Mouse (Mus musculus): ENCODE results near the gene Polr2l.
"Not testable (repeated sequence)": the region's sequence is repeated elsewhere in the genome, so short reads cannot be mapped to it uniquely, and the experiment has no call there.

The Polr2l gene

DNA sequence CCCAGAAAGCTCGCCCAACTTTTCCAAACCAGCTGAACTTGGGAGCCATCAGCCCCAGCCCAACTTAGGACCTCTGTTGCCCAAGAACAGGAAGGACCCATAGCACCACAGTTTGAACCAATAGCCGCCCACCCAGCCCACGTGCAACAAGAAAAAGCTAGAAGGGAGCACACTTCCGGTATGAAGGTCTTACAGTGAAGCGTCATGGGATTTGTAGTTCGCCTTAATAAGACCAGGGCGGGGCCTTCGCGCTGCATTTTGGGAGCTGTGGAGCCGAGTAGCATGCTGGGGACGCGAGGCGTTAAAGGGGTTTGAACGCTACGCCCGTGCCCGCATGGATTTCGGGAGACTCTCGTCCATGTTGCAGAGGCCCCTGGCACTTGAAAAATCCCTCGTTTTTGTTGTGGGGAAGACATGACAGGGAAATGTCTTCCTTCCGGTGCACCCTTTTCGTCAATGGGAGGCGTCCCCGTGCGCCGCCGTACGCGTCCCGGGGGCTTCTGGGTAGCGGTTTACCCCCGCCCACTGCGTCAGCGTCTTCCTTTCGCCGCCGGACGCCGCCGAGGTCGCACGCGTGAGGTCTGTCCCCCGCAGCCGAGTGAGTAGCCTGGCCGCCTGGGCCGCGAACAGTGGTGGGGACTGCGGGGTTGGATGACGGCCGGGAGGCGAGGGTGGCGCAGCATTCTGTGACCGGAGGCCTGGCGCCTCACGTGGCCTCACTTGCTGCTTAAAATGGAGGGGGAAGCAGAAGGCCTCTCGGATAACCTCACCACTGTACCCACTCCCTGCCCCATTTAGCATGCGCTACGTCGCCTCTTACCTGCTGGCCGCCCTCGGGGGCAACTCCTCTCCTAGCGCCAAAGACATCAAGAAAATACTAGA, 27.6 kb downstream of the Polr2l start, which contains the start of gene Rplp2:
Gene Rplp2 (plus strand): TSS at position 261 of the 882 bp plus-strand sequence.
- peak; percentile 92 for DNase-seq

GRCm38 (mm10) chr7:141446374-141446773, 28.6 kb downstream of the Polr2l start:
- not testable (repeated sequence) for DNase-seq

- DNase-seq, result peak; percentile 69
These were observed 31.1 kb downstream of the Polr2l start, which contains the start of gene Pidd1 for GRCm38 (mm10) chr7:141443828-141444237. Pidd1 (minus strand) TSS chr7:141444025.

DNA sequence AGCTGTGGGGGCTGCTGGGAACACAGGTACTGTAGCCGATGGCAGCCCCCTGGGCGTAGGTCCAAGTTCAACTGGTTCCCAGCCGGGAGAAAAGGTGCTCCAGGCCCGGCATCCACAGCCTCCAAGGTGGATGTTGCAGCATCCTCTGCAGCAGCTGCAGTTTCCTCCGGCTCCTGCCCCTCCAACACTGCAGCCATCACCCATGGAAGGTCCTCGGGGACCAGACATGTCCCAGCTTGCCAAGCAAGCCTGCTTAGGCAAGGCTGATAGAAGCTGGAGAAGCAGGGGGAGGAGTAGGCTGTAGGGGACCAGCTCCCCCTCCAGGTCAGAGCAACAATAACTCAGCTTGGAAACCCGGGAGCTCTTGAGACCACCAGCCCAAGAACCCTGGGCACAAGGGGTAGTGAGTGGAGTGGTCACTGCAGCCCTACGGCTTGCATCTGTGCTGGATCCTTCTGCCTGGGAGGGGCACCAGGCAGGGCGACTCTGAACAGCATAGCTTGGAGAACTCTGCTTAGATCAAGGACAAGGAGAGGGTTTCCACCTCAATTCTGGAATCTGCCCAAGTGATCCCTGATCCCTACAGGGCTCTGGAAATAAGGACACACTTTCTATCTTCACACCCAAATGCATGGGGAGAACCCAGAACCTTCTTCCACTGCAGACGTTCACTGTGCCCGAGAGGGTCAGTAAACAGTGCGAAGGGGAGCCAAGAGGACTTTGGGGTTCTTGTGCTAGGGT, 31.7 kb downstream of the Polr2l start:
- DNase-seq, result no peak

GRCm38 (mm10) chr7:141442199-141442598, 32.7 kb downstream of the Polr2l start:
- no peak for DNase-seq

- no peak for DNase-seq
These were observed 33.5 kb downstream of the Polr2l start for GRCm38 (mm10) chr7:141441460-141441859.

GRCm38 (mm10) chr7:141440613-141441012, 34.3 kb downstream of the Polr2l start:
- peak; percentile 78 for DNase-seq

DNA sequence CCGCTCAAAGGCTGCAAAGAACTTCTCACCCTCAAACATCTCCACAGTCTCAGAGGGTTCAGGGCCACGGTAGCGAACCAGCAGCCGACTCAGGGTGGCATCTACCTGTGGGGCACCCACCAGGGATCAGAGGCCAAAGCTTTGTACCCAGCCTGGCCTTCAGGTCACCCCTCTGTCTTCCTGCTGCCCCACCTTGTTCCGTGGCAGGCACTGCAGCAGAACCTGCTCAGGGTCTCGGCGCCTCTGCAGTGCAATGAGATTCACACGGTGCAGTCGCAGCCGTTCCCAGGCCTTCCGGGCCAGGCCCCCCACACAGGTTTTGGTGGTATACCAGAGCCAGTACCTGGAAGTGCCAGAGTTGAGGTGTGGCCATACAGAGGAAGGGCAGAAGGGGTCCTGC, 35.1 kb downstream of the Polr2l start:
- no peak for DNase-seq

DNA sequence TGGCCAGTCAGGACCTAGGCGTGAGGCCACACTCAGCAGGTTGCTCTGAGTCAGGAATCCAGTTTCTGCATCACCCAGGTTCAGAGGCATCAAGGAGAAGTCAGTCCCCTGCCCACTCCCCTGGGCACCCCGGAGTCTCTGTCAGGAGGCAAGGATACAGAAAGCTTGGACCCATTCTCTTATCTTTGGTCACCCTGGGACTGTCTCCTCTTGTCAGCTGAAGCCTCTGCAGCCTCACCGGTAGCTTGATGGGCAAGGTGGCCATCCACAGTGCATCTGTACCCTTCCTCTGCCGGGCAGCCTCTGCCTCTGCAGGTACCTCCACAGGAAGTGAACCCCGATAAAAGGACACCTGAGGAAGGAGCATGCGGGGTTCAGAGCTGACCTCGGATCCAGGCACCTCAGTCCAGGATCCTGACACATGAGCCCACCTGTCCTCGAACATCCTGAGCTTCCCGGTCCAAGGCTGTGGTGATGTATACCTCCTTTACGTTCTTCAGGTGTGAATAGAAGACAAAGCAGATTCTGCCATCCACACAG, 35.7 kb downstream of the Polr2l start:
- DNase-seq, result no peak

DNA sequence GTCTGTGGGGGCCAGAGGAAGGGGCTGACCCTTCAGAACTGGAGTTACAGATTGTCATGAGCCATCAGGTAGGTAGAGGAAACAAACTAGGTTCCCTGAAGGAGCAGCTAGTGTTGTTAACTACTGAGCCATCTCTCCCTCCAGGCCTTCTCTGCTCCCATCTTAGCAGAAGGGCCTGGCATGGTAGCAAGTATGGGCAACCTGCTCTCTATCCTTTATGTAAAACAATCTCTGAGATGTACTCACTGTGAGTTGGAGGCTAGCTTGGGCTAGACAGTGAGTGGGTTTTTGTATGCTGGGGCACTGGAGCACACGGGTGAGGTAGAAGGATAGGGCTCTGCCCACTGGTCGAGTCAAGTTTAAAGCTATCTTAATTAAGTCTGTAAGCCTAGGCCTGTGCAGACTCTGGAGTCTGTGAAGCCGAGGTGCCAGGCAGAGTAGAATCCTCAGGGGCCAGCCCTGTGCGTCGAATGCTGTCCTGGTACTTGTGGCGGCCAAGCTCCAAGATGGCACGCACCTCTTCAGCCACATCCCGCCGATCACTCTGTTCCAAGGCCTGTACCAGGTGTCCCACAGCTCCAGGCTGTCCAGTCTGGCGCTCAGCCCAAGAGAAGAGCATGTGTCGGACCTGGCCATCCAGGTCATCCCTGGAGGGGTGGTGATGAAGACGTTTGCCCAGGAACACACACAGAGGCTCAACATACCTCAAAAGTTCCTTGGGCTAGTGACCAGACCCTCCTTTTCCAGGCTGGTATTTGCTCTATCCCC, 36.5 kb downstream of the Polr2l start:
- no peak for DNase-seq

- DNase-seq, result peak; percentile 81
These were observed 37.5 kb downstream of the Polr2l start, which contains the start of gene Slc25a22 for GRCm38 (mm10) chr7:141437178-141438120. Slc25a22 (minus strand) TSS chr7:141437892.

GRCm38 (mm10) chr7:141436523-141436892, 38.4 kb downstream of the Polr2l start:
- DNase-seq, result no peak

DNA sequence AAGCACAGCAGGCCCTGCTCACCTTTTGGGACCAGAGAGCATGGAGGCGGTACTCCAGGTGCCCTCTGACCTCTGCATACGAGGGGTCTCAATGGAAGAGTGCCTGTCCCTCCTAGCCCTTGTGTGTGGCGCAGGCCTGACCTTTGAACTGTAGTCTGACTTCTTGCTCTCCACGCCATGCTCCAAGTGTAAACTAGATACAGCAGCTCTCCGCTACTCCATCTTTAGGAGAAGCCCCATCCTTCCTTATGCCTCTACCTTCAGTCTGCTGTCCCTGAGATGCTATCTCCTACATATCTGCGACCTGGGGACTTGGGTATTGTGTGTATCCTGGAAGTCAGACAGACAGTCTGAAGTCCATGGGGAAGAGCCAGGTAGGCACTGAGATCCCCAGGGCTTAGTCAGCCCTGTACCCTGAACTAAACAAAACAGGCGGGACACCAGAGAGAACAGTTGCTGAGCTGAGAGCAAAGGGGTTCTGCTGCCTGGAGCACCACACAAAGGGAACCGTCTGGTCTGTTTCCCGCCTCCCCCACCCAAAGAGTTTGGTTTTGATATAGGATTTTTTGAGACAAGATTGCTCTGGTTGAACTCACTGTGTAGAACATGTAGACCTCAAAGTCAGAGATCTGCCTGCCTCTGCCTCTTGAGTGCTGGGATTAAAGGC, 38.9 kb downstream of the Polr2l start:
- no peak for DNase-seq

- peak; percentile 64 for DNase-seq
These were observed 39.6 kb downstream of the Polr2l start for GRCm38 (mm10) chr7:141435129-141435855.

DNA sequence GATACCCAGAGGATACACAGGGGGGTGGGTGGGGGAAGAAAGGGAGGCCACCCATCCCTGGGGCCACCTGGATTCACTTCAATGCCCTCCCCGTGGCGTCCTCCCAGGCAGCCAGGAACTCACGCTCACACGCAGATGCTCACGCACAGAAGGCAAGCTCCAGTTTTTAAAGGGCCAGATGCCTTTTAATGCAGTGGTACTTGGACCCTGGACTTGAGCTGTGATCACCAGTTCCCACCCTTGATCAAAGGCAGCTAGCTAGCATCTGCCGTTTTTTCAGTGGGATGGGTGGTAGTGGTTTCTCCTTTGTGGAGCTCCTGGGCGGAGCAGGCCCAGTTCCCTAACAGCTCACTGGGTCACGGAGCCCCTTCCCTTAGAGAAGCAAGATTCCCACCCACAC, 40.5 kb downstream of the Polr2l start:
- peak; percentile 25 for DNase-seq

DNA sequence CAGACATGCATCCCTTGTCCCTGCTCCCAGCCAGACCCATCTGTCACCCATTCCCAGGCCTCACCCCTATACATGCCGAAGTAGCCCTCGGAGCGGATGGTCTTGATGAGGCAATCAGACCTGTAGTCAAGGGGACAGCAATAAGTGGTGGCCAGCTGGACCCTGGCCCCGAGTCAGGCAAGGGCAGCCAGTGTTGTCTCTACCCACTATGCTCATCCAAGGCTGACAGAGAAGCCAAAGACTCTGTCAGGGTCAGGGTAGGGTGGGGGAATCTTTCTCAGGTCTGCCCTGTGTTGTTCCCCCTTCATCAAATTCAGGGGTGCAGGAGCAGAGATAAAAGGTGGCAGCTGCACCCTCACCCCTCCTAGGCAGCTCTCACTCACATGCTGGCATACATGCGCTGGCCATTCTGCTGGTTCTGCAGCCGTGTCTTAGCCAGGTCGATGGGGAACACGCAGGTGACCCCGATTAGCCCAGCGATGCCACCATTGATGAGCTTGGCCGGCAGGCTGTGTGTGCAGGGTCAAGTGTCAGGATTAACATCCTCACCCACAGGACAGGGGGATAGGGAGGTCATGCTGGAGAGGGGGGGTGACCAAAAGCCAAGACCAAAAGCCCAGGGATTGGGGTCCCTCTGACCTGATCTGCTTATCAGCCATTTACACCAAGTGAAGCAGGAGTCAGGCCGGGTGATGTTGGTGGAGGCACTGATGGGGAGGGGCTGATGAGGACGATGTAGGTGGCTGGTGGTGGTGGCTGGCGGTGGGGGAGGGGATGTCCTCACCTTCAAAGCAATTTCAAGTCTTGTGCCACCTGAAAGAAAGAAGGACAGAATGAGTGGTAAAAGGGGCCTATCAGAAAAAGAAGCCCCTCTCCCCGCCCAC, 41.2 kb downstream of the Polr2l start:
- no peak for DNase-seq

DNA sequence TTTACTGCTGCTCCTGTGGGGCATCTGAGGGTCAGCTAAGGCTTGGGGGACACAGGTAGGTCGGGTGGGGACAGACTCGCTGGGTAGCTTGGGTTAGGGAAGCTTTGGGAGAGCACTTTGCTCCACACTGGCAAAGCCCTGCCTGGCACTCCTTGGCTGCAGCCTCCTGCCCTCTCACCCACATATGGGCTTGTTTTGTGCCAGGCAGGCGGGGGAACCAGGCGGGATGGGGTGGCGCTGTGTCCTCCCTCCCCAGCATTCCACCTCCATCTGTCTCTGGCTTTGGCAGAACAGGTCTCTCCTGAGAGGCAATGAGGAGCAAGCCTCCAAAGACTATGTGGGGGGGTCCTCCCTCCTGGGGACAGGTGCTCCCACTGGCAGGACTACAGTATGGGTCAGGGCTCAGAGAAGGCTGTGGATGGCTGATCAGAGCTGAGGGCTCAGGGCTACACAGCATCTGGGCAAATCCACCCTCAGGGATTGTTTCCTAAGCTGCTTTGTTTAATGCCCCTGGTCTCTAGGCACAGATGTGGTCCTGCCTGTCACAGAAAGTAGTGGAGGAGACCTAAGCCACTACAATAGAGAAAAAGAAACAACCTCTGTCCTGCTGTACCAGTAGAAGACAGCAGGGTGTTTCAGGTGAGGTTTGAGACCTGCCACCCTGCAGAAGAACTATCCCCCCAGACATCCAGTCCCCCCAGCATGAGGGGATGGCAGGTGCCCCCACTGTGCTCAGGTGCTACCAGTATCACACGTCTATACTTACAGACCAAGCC, 42.0 kb downstream of the Polr2l start:
- no peak for DNase-seq

- no peak for DNase-seq
These were observed 42.7 kb downstream of the Polr2l start for GRCm38 (mm10) chr7:141432186-141432611.
